In the genomic region with DNA sequence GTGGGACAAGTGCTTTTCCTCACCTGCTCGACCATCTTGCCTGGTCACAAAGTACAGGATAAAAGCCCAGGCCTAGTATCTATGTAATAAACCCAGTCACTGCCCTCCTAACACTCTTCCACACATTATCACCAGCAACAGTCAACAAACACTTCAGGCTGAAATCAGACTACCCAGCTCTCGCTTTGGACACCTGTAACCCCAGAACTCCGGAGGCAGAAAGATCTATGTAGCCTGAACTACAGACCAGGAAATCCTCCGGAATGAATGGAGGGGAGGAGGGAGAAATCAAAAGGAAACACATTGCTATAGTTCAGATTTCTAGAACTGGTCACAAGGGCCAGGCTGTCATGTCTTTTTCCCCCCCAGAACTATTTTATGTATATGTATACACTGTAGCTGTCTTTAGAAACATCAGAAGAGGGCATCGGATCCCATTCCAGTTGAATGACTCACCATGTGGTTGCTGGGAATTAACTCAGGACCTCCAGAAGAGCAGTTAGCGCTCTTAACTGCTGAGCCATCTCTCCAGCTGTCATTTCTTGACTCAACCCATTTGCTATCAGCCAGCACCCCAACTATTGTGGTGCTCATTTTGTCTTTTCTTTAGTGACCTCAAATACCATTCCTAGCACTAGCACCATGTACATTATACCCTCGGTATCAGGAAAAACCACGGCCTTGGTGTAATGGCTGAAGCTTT, we compare ENCODE assay signal across 20 mouse cellular contexts. TPM values are rescaled to one million over a fixed set of nuclear protein-coding genes. Genes with fewer than 3 reads are reported as not detected.
DNase-seq lines count a peak whose midpoint lies in the region; ATAC-seq and TF ChIP-seq lines count a peak whose summit lies in the region.
"Had no signal": no experiment of that assay in that cellular context is flagged by ENCODE, and none has a peak within 500 bp of the region (broad histone marks: within the 10 kb centered on the region; RNA-seq: fewer than 3 reads in every experiment).

No protein-coding gene starts in this region.

- H3K27me3 ChIP-seq in lung, embryonic 16.5 days (ENCODE audit: control insufficient read depth, insufficient read depth, low read depth, low read length): no peaks in the 10 kb centered on the region
- H3K27me3 ChIP-seq in Patski: no peaks in the 10 kb centered on the region
- no peaks in the 10 kb centered on the region for H3K27me3 ChIP-seq in liver, postnatal 0 days (ENCODE audit: insufficient read depth, low read length)
- H3K27me3 ChIP-seq: forebrain, embryonic 15.5 days had no signal

- H3K9me3 ChIP-seq in lung, embryonic 16.5 days (ENCODE audit: control insufficient read depth, low read length): no peaks in the 10 kb centered on the region
- no peaks in the 10 kb centered on the region for H3K9me3 ChIP-seq in liver, postnatal 0 days (ENCODE audit: low read length)
- H3K9me3 ChIP-seq: forebrain, embryonic 15.5 days had no signal

- 77% methylated on average over 8 of the region's 8 CpGs for WGBS in lung, embryonic 16.5 days
- WGBS in liver, postnatal 0 days (ENCODE audit: insufficient replicate concordance): 69% methylated on average over 8 of the region's 8 CpGs

- H3K36me3 ChIP-seq in lung, embryonic 16.5 days (ENCODE audit: control insufficient read depth, insufficient read depth, low read length): peaks cover 20% of the 10 kb centered on the region
- H3K36me3 ChIP-seq in liver, postnatal 0 days (replicated peaks; ENCODE audit: insufficient read depth, low read length): peaks cover 14% of the 10 kb centered on the region

- DNase-seq in heart, adult 11 months: peak; percentile 79
- no peak for DNase-seq in heart, adult 8-10 months (ENCODE audit: low spot score)
- no peak for DNase-seq in lung, postnatal 14 days
- no peak for DNase-seq in Patski (ENCODE audit: low read depth, low spot score)
- DNase-seq in liver, postnatal 0 days: no peak
- no peak for DNase-seq in layer of hippocampus, postnatal 14 days (ENCODE audit: low spot score in 2 of 2)
- DNase-seq: adrenal gland, postnatal 25 days; B cell, adult 2 months; cerebellum, adult 18-20 months; cerebellum, adult 9-11 months; cerebellum, postnatal 36 days; heart, postnatal 10 days had no signal

- CTCF ChIA-PET in Patski (lab: Charles Lee): no interaction called here

- H3K9ac ChIP-seq in lung, embryonic 16.5 days (ENCODE audit: low read length): no peak overlapping the region
- no peak overlapping the region for H3K9ac ChIP-seq in liver, postnatal 0 days (replicated peaks)
- H3K9ac ChIP-seq: forebrain, embryonic 15.5 days had no signal

- in situ Hi-C loops in Patski (cut with MboI; ENCODE audit: low pct_unique_long_range_greater_than_20kb): no loop called here

- no peak for TF ChIP-seq EP300 in liver, postnatal 0 days (IDR thresholded peaks at IDR 0.05; ENCODE audit: low read depth)

- H3K4me3 ChIP-seq in lung, embryonic 16.5 days (ENCODE audit: low read length): no peak overlapping the region
- no peak overlapping the region for H3K4me3 ChIP-seq in liver, postnatal 0 days (ENCODE audit: low read depth, low read length)
- H3K4me3 ChIP-seq: forebrain, embryonic 15.5 days; hindbrain, embryonic 10.5 days had no signal

- POLR2A ChIA-PET in Patski (lab: Charles Lee): interaction anchor here (0.6 kb wide), 1 partner anchor 9 kb away, joined by 3 read pairs; no protein-coding TSS in a partner anchor

- TF ChIP-seq CTCF in Patski (IDR thresholded peaks at IDR 0.05): no peak
- TF ChIP-seq CTCF in liver, postnatal 0 days (IDR thresholded peaks at IDR 0.05; ENCODE audit: low read depth): no peak

- peak; percentile 15; the same call in 1 of the 2 replicates for ATAC-seq in lung, embryonic 16.5 days (ENCODE audit: low read depth)
- ATAC-seq in Patski: peak; percentile 27
- ATAC-seq in liver, postnatal 0 days: no peak
- ATAC-seq in megakaryocyte, adult 5-6 weeks (ENCODE audit: poor library complexity, severe bottlenecking): no peak
- ATAC-seq: forebrain, embryonic 15.5 days; hindbrain, embryonic 16.5 days; inflammation-experienced regulatory T-cells, adult 6 months; intestine, postnatal 0 days had no signal

- no peak overlapping the region for H3K4me2 ChIP-seq in lung, embryonic 16.5 days (ENCODE audit: low read depth, low read length)
- H3K4me2 ChIP-seq in liver, postnatal 0 days (ENCODE audit: low read depth, low read length): no peak overlapping the region
- H3K4me2 ChIP-seq: forebrain, embryonic 15.5 days had no signal

- no peaks in the 10 kb centered on the region for H3K4me1 ChIP-seq in lung, embryonic 16.5 days (replicated peaks; ENCODE audit: control insufficient read depth, insufficient read depth, low read length)
- H3K4me1 ChIP-seq in liver, postnatal 0 days (ENCODE audit: insufficient read depth): no peaks in the 10 kb centered on the region
- H3K4me1 ChIP-seq: forebrain, embryonic 15.5 days; hindbrain, embryonic 10.5 days had no signal

- H3K27ac ChIP-seq in lung, embryonic 16.5 days (ENCODE audit: low read length): no peak overlapping the region
- no peak overlapping the region for H3K27ac ChIP-seq in liver, postnatal 0 days (ENCODE audit: low read depth)
- H3K27ac ChIP-seq: forebrain, embryonic 15.5 days; hindbrain, embryonic 10.5 days had no signal

RNA-seq across cellular contexts. Expression of gene Morf4l1, which starts 29.7 kb away (rescaled TPM):
- 100 to 1,000 TPM; 219 to 244 (median 237) TPM for total RNA-seq in heart, adult 8-10 months (2022)
- 400 and 424 TPM in 2 replicates for polyA plus RNA-seq in lung, embryonic 16.5 days (2015; fragmentation: Nextera tagmentation; extraction: Ambion mirVana)
- polyA plus RNA-seq in Patski (2021): 192 TPM
- 129 and 135 TPM in 2 replicates for polyA plus RNA-seq in liver, postnatal 0 days (2015; fragmentation: Nextera tagmentation; extraction: Ambion mirVana)
- 322 and 341 TPM in 2 replicates for total RNA-seq in megakaryocyte, adult 5-6 weeks (2015)
- total RNA-seq in megakaryocyte, adult 5-6 weeks (2017): 148 and 202 TPM in 2 replicates
- total RNA-seq in layer of hippocampus, postnatal 14 days (2021): 100 to 1,000 TPM; 364 to 379 TPM

RNA-seq across cellular contexts. Expression of gene Ctsh, which starts 31.0 kb away (rescaled TPM):
- total RNA-seq in heart, adult 8-10 months (2022): 10 to 100 TPM; 43.8 to 66.2 (median 55.1) TPM
- polyA plus RNA-seq in lung, embryonic 16.5 days (2015; fragmentation: Nextera tagmentation; extraction: Ambion mirVana): 831 and 1,077 TPM in 2 replicates
- 6.5 TPM for polyA plus RNA-seq in Patski (2021)
- polyA plus RNA-seq in liver, postnatal 0 days (2015; fragmentation: Nextera tagmentation; extraction: Ambion mirVana): 328 and 355 TPM in 2 replicates
- total RNA-seq in megakaryocyte, adult 5-6 weeks (2015): 677 and 692 TPM in 2 replicates
- 321 and 348 TPM in 2 replicates for total RNA-seq in megakaryocyte, adult 5-6 weeks (2017)
- total RNA-seq in layer of hippocampus, postnatal 14 days (2021): 10 to 100 TPM; 19.0 to 25.6 TPM
- total RNA-seq: MEL had no signal

Comparison
In these comparisons a context has a peak if more than half of its experiments do, and no peak if none do; other contexts are left out.
1. ATAC-seq: peak in lung, embryonic 16.5 days (single experiment) and Patski (single experiment); none in liver, postnatal 0 days (single experiment) and megakaryocyte, adult 5-6 weeks (single experiment).
2. RNA of gene Ctsh, which starts 31.0 kb away (total RNA-seq): 321 to 692 TPM in megakaryocyte, adult 5-6 weeks; 43.8 to 66.2 TPM in heart, adult 8-10 months and 19.0 to 25.6 TPM in layer of hippocampus, postnatal 14 days; every median in the first group is over 4 times any median in the second.